Mouse (Mus musculus) ES-E14 (cell line): ENCODE measurements around the gene B230104I21Rik.

ENCODE experiments used
- CHD2 ChIP-seq: IDR thresholded peaks from 2 replicates; pipeline ENCODE4 v1.6.1; 2014; ENCODE audit warnings: mild to moderate bottlenecking, low read depth, low read length, inconsistent platforms
- HCFC1 ChIP-seq: IDR thresholded peaks from 2 replicates; pipeline ENCODE4 v1.6.1; 2012; ENCODE audit warnings: low read length, inconsistent platforms, borderline replicate concordance; ENCODE audit not compliant: insufficient read depth
- ZC3H11A ChIP-seq: IDR thresholded peaks from 2 replicates; pipeline ENCODE4 v1.6.1; 2012; ENCODE audit warnings: low read depth, mild to moderate bottlenecking, inconsistent platforms, low read length, borderline replicate concordance
- ZNF384 ChIP-seq: IDR thresholded peaks from 2 replicates; pipeline ENCODE4 v1.6.1; 2012; ENCODE audit warnings: low read depth, low read length, inconsistent platforms

GRCm38 (mm10) chr4:154348197-154348786 lies 12.4 kb downstream of the B230104I21Rik start:
- TF ChIP-seq ZC3H11A (no peak), CHD2 (no peak), ZNF384 (no peak), HCFC1 (no peak)
